Mouse (Mus musculus): Measurements from ENCODE around the gene Gpbar1.

- no peak for TF ChIP-seq CTCF (IDR thresholded peaks at IDR 0.05; ENCODE audit: extremely low read depth, insufficient read depth, insufficient read length, insufficient replicate concordance)
- no peak for TF ChIP-seq POLR2A (IDR thresholded peaks at IDR 0.05; ENCODE audit: low read depth, low read length)
These were observed 6.7 kb upstream of the Gpbar1 start for GRCm38 (mm10) chr1:74271659-74272058.
